15 mouse cellular contexts compared by ENCODE assay signal in genomic region chr5:115957177-115957576, GRCm38 (mm10).
A peak's percentile ranks its signal among the peaks of the same experiment; 100 is the strongest.
DNase-seq lines count a peak whose midpoint lies in the region; ATAC-seq and TF ChIP-seq lines count a peak whose summit lies in the region.
"Had no signal": no experiment of that assay in that cellular context is flagged by ENCODE, and none has a peak within 500 bp of the region (broad histone marks: within the 10 kb centered on the region; RNA-seq: fewer than 3 reads in every experiment).

No protein-coding gene starts in this region.

- TF ChIP-seq CTCF in hindbrain, postnatal 0 days (IDR thresholded peaks at IDR 0.05; ENCODE audit: low read depth): 0 out of 2 replicates have a peak, but pooled peaks have one; percentile 21
- peak; percentile 19; the same call in 1 of the 2 replicates for TF ChIP-seq CTCF in lung, postnatal 0 days (IDR thresholded peaks at IDR 0.05)
- TF ChIP-seq CTCF in stomach, postnatal 0 days (IDR thresholded peaks at IDR 0.05; ENCODE audit: low read depth): peak; percentile 21; the same call in 1 of the 2 replicates

- no peaks in the 10 kb centered on the region for H3K27me3 ChIP-seq in hindbrain, postnatal 0 days (ENCODE audit: insufficient read depth, low read length)
- H3K27me3 ChIP-seq in hindbrain, embryonic 12.5 days: no peaks in the 10 kb centered on the region
- H3K27me3 ChIP-seq in lung, postnatal 0 days (replicated peaks; ENCODE audit: insufficient read depth, low read length): no peaks in the 10 kb centered on the region
- no peaks in the 10 kb centered on the region for H3K27me3 ChIP-seq in stomach, postnatal 0 days (ENCODE audit: control insufficient read depth, insufficient read depth, low read length)
- H3K27me3 ChIP-seq: forebrain, embryonic 12.5 days; hindbrain, embryonic 13.5 days had no signal

- H3K36me3 ChIP-seq in hindbrain, postnatal 0 days (ENCODE audit: insufficient read depth, low read length): peaks cover 34% of the 10 kb centered on the region
- peaks cover 52% of the 10 kb centered on the region for H3K36me3 ChIP-seq in hindbrain, embryonic 12.5 days
- H3K36me3 ChIP-seq in lung, postnatal 0 days (ENCODE audit: insufficient read depth, low read length): 0 out of 2 replicates have a peak, but pooled peaks cover 5% of the 10 kb centered on the region
- H3K36me3 ChIP-seq in stomach, postnatal 0 days (ENCODE audit: control insufficient read depth, insufficient read depth, low read length): peaks cover 8% of the 10 kb centered on the region

- H3K27ac ChIP-seq in hindbrain, postnatal 0 days: no peak overlapping the region
- no peak overlapping the region for H3K27ac ChIP-seq in hindbrain, embryonic 12.5 days
- H3K27ac ChIP-seq in lung, postnatal 0 days (ENCODE audit: low read length): no peak overlapping the region
- H3K27ac ChIP-seq in stomach, postnatal 0 days (replicated peaks): no peak overlapping the region
- H3K27ac ChIP-seq: forebrain, embryonic 12.5 days; hindbrain, embryonic 13.5 days; midbrain, embryonic 10.5 days had no signal

- H3K4me1 ChIP-seq in hindbrain, postnatal 0 days (ENCODE audit: insufficient read depth, low read length): no peaks in the 10 kb centered on the region
- no peaks in the 10 kb centered on the region for H3K4me1 ChIP-seq in hindbrain, embryonic 12.5 days
- no peaks in the 10 kb centered on the region for H3K4me1 ChIP-seq in lung, postnatal 0 days (ENCODE audit: insufficient read depth, low read depth, low read length)
- no peaks in the 10 kb centered on the region for H3K4me1 ChIP-seq in stomach, postnatal 0 days (replicated peaks; ENCODE audit: control insufficient read depth, insufficient read depth)
- H3K4me1 ChIP-seq: forebrain, embryonic 12.5 days; hindbrain, embryonic 13.5 days; midbrain, embryonic 10.5 days had no signal

- H3K4me2 ChIP-seq in hindbrain, postnatal 0 days (ENCODE audit: low read depth, low read length): no peak overlapping the region
- H3K4me2 ChIP-seq in hindbrain, embryonic 12.5 days (replicated peaks): no peak overlapping the region
- no peak overlapping the region for H3K4me2 ChIP-seq in lung, postnatal 0 days (replicated peaks; ENCODE audit: low read depth, low read length)
- no peak overlapping the region for H3K4me2 ChIP-seq in stomach, postnatal 0 days (replicated peaks; ENCODE audit: low read depth)
- H3K4me2 ChIP-seq: forebrain, embryonic 12.5 days; hindbrain, embryonic 13.5 days had no signal

- ATAC-seq in hindbrain, postnatal 0 days: no peak
- no peak for ATAC-seq in hindbrain, embryonic 12.5 days (ENCODE audit: low FRiP score)
- ATAC-seq in lung, postnatal 0 days: no peak
- ATAC-seq in stomach, postnatal 0 days (ENCODE audit: low FRiP score, low TSS enrichment): no peak

- no peak overlapping the region for H3K4me3 ChIP-seq in hindbrain, postnatal 0 days (ENCODE audit: low read length)
- no peak overlapping the region for H3K4me3 ChIP-seq in hindbrain, embryonic 12.5 days
- no peak overlapping the region for H3K4me3 ChIP-seq in lung, postnatal 0 days (ENCODE audit: low read depth, low read length)
- no peak overlapping the region for H3K4me3 ChIP-seq in stomach, postnatal 0 days (ENCODE audit: low read depth, low read length)
- H3K4me3 ChIP-seq: forebrain, embryonic 12.5 days; hindbrain, embryonic 13.5 days; midbrain, embryonic 10.5 days had no signal

- DNase-seq in hindbrain, postnatal 0 days (ENCODE audit: low spot score): no peak
- no peak for DNase-seq in lung, postnatal 0 days (ENCODE audit: low spot score)
- no peak for DNase-seq in lung, postnatal 10 days
- peak; percentile 15 for DNase-seq in NIH3T3 (ENCODE audit: low read depth)
- no peak for DNase-seq in stomach, postnatal 0 days (ENCODE audit: low spot score)
- no peak for DNase-seq in kidney, postnatal 4 days
- DNase-seq: adrenal gland, postnatal 36 days; gastrocnemius, postnatal 25 days; kidney, adult 11 months; lung, postnatal 4 days; right cerebral cortex, postnatal 4 days had no signal

- no peak overlapping the region for H3K9ac ChIP-seq in hindbrain, postnatal 0 days (replicated peaks; ENCODE audit: low read length)
- no peak overlapping the region for H3K9ac ChIP-seq in hindbrain, embryonic 12.5 days
- no peak overlapping the region for H3K9ac ChIP-seq in lung, postnatal 0 days (replicated peaks; ENCODE audit: low read depth)
- no peak overlapping the region for H3K9ac ChIP-seq in stomach, postnatal 0 days (ENCODE audit: low read length)
- H3K9ac ChIP-seq: forebrain, embryonic 12.5 days; hindbrain, embryonic 13.5 days had no signal

- no peak for TF ChIP-seq EP300 in lung, postnatal 0 days (IDR thresholded peaks at IDR 0.05)
- TF ChIP-seq EP300 in stomach, postnatal 0 days (optimal IDR thresholded peaks at IDR 0.05): no peak

- WGBS in hindbrain, postnatal 0 days: 96% methylated on average over 6 of the region's 6 CpGs
- WGBS in hindbrain, embryonic 12.5 days: 93% methylated on average over 6 of the region's 6 CpGs
- WGBS in lung, postnatal 0 days: over 99% methylated on average over 6 of the region's 6 CpGs
- 98% methylated on average over 6 of the region's 6 CpGs for WGBS in stomach, postnatal 0 days

- H3K9me3 ChIP-seq in hindbrain, postnatal 0 days (ENCODE audit: low read length): no peaks in the 10 kb centered on the region
- peaks cover 5% of the 10 kb centered on the region for H3K9me3 ChIP-seq in hindbrain, embryonic 12.5 days (replicated peaks)
- no peaks in the 10 kb centered on the region for H3K9me3 ChIP-seq in lung, postnatal 0 days (ENCODE audit: low read length)
- H3K9me3 ChIP-seq in stomach, postnatal 0 days (ENCODE audit: control insufficient read depth, low read length): no peaks in the 10 kb centered on the region
- H3K9me3 ChIP-seq: hindbrain, embryonic 13.5 days had no signal
